Mouse (Mus musculus): ENCODE data around the gene Olfr96.

Olfr96 gene

GRCm38 (mm10) chr17:37270702-37271092 is 50.8 kb downstream of the Olfr96 start:
- peak; percentile 5 for DNase-seq (ENCODE audit: low read depth, low spot score)

- no peak for DNase-seq (ENCODE audit: low read depth, low spot score)
Measured at GRCm38 (mm10) chr17:37275626-37276248, 55.8 kb downstream of the Olfr96 start.
